Mouse (Mus musculus) CD4-positive, CD25-positive, alpha-beta regulatory T cell, adult 4 months (primary cell): ENCODE data around the gene Msantd2. TPM values are rescaled to one million over a fixed set of nuclear protein-coding genes. Genes with fewer than 3 reads are reported as not detected.
A peak's percentile ranks its signal among the peaks of the same experiment; 100 is the strongest.

ENCODE experiments used
- ATAC-seq: one replicate; pipeline ENCODE4 v1.8.0; 2017
- polyA plus RNA-seq, 2 experiments: library from polyadenylated mRNA; unstranded; fragments of 100-300 nt; shearing (Covaris generic); gene quantifications; one replicate each; pipeline ENCODE4 v1.2.1; 2017

The Msantd2 gene
- 10 to 100 TPM in 1 of 2 experiments, 1 to 10 TPM in 1; 8.3 to 13.7 TPM for polyA plus RNA-seq

- peak; percentile 86 for ATAC-seq
Observed at GRCm38 (mm10) chr9:37488611-37489396, at the start of gene Msantd2. TSS of gene Msantd2 (plus strand) at chr9:37489319.

GRCm38 (mm10) chr9:37452401-37452800 lies 36.7 kb upstream of the Msantd2 start:
- no peak for ATAC-seq

- ATAC-seq = no peak
Observed at GRCm38 (mm10) chr9:37453328-37453727, 35.8 kb upstream of the Msantd2 start.

- ATAC-seq = no peak
Observed at GRCm38 (mm10) chr9:37454011-37454492, 35.1 kb upstream of the Msantd2 start.

- no peak for ATAC-seq
Observed at GRCm38 (mm10) chr9:37454991-37455390, 34.1 kb upstream of the Msantd2 start.

- ATAC-seq = no peak
Observed at GRCm38 (mm10) chr9:37455868-37456267, 33.3 kb upstream of the Msantd2 start.

GRCm38 (mm10) chr9:37456481-37456910 lies 32.6 kb upstream of the Msantd2 start:
- ATAC-seq = no peak

GRCm38 (mm10) chr9:37457151-37457550 lies 32.0 kb upstream of the Msantd2 start:
- ATAC-seq = no peak

GRCm38 (mm10) chr9:37459665-37460042 lies 29.5 kb upstream of the Msantd2 start:
- no peak for ATAC-seq

- ATAC-seq = no peak
Observed at GRCm38 (mm10) chr9:37460043-37460960, 28.8 kb upstream of the Msantd2 start.

- ATAC-seq = no peak
Observed at GRCm38 (mm10) chr9:37460961-37461340, 28.2 kb upstream of the Msantd2 start.

GRCm38 (mm10) chr9:37461571-37461970 lies 27.5 kb upstream of the Msantd2 start:
- ATAC-seq = no peak

GRCm38 (mm10) chr9:37462764-37463163 lies 26.4 kb upstream of the Msantd2 start:
- ATAC-seq = peak; percentile 79

GRCm38 (mm10) chr9:37473611-37474125 lies 15.5 kb upstream of the Msantd2 start:
- ATAC-seq = no peak

- no peak for ATAC-seq
Observed at GRCm38 (mm10) chr9:37474923-37475322, 14.2 kb upstream of the Msantd2 start.

- no peak for ATAC-seq
Observed at GRCm38 (mm10) chr9:37485146-37485545, 4.0 kb upstream of the Msantd2 start.

GRCm38 (mm10) chr9:37488041-37488440 lies 1.1 kb upstream of the Msantd2 start:
- no peak for ATAC-seq

GRCm38 (mm10) chr9:37489446-37490120 lies 464 bp downstream of the Msantd2 start:
- peak; percentile 22 for ATAC-seq

GRCm38 (mm10) chr9:37495761-37496160 lies 6.6 kb downstream of the Msantd2 start:
- no peak for ATAC-seq

GRCm38 (mm10) chr9:37496325-37496724 lies 7.2 kb downstream of the Msantd2 start:
- no peak for ATAC-seq

- ATAC-seq = no peak
Observed at GRCm38 (mm10) chr9:37500201-37500600, 11.1 kb downstream of the Msantd2 start.

GRCm38 (mm10) chr9:37501170-37501569 lies 12.1 kb downstream of the Msantd2 start:
- no peak for ATAC-seq
